18 mouse cellular contexts compared by ENCODE assay signal in genomic region chr11:61614401-61614800, GRCm38 (mm10). TPM values are rescaled to one million over a fixed set of nuclear protein-coding genes. Genes with fewer than 3 reads are reported as not detected.
DNase-seq lines count a peak whose midpoint lies in the region; TF ChIP-seq lines count a peak whose summit lies in the region.
"Had no signal": no experiment of that assay in that cellular context is flagged by ENCODE, and none has a peak within 500 bp of the region (broad histone marks: within the 10 kb centered on the region; RNA-seq: fewer than 3 reads in every experiment).

No protein-coding gene starts in this region.

- intact Hi-C loops in heart, adult 2 months (cut with DNase I), result no loop called here
- intact Hi-C loops in heart, postnatal 25 days (cut with DNase I), result no loop called here

- no peaks in the 10 kb centered on the region for H3K27me3 ChIP-seq in heart, adult 2 months (ENCODE audit: control insufficient read depth, insufficient read depth, low read length)
- H3K27me3 ChIP-seq: embryonic facial prominence, embryonic 15.5 days; heart, embryonic 15.5 days; intestine, embryonic 15.5 days had no signal

- H3K27ac ChIP-seq in heart, adult 2 months, result peak overlapping the region; percentile 73
- H3K27ac ChIP-seq: embryonic facial prominence, embryonic 15.5 days; forebrain, embryonic 10.5 days; heart, embryonic 15.5 days; hindbrain, embryonic 10.5 days; hindbrain, embryonic 14.5 days; intestine, embryonic 15.5 days had no signal

- peaks cover 4% of the 10 kb centered on the region; the same call in 1 of the 2 replicates for H3K36me3 ChIP-seq in heart, adult 2 months (ENCODE audit: control insufficient read depth, insufficient read depth, low read length)
- H3K36me3 ChIP-seq: embryonic facial prominence, embryonic 15.5 days; forebrain, embryonic 10.5 days; heart, embryonic 15.5 days; hindbrain, embryonic 10.5 days; intestine, embryonic 15.5 days had no signal

- TF ChIP-seq CTCF in heart, adult 2 months (IDR thresholded peaks at IDR 0.05), result no peak

- H3K9ac ChIP-seq in heart, adult 2 months (ENCODE audit: low read depth, low read length), result no peak overlapping the region
- H3K9ac ChIP-seq: embryonic facial prominence, embryonic 15.5 days; heart, embryonic 15.5 days; hindbrain, embryonic 14.5 days; intestine, embryonic 15.5 days had no signal

- TF ChIP-seq POLR2A in heart, adult 2 months (IDR thresholded peaks at IDR 0.05; ENCODE audit: insufficient read depth, low read depth, low read length), result 0 out of 2 replicates have a peak, but pooled peaks have one; percentile 8

- no peak overlapping the region for H3K4me3 ChIP-seq in heart, adult 2 months
- H3K4me3 ChIP-seq: embryonic facial prominence, embryonic 15.5 days; erythroblast, embryonic 14.5 days; forebrain, embryonic 10.5 days; heart, embryonic 15.5 days; hindbrain, embryonic 10.5 days; intestine, embryonic 15.5 days had no signal

- H3K4me1 ChIP-seq in heart, adult 2 months (ENCODE audit: control insufficient read depth, insufficient read depth, low read length), result peaks cover 32% of the 10 kb centered on the region

- no peak for DNase-seq in heart, adult 2 months
- no peak for DNase-seq in heart, postnatal 25 days (ENCODE audit: low spot score)
- peak; percentile 25 for DNase-seq in kidney, adult 9 months
- no peak for DNase-seq in kidney, adult 11 months
- DNase-seq in kidney, postnatal 36 days, result peak; percentile 14 to 43
- DNase-seq in kidney, postnatal 4 days, result no peak
- DNase-seq in embryo, embryonic 9.5 days (ENCODE audit: extremely low spot score), result no peak
- DNase-seq: adrenal gland, adult 2 months; adrenal gland, postnatal 25 days; cerebellum, adult 2 months; cerebellum, postnatal 10 days had no signal

- 0 out of 2 replicates have a peak, but pooled peaks have one; percentile 31 for TF ChIP-seq EP300 in heart, adult 2 months (IDR thresholded peaks at IDR 0.05; ENCODE audit: insufficient read depth, low read depth, low read length)

- H3K79me2 ChIP-seq in heart, adult 2 months (replicated peaks; ENCODE audit: control insufficient read depth, insufficient read depth, low read length), result no peaks in the 10 kb centered on the region

- WGBS in heart, adult 2 months, result 42% methylated on average over 5 of the region's 5 CpGs

RNA-seq across cellular contexts. Expression of gene Epn2, which starts 34.9 kb away (rescaled TPM):
- total RNA-seq in heart, adult 2 months (2021), result 10 to 100 TPM; 23.1 to 24.9 TPM
- polyA plus RNA-seq in heart, adult 2 months (2012; rRNA removed), result 20.4 and 29.2 TPM in 2 replicates
- total RNA-seq in heart, postnatal 25 days (2021), result 10 to 100 TPM; 23.7 to 27.0 TPM
- polyA plus RNA-seq: erythroblast, embryonic 14.5 days had no signal

RNA-seq across cellular contexts. Expression of gene Grap, which starts 38.7 kb away (rescaled TPM):
- 10 to 100 TPM; 10.6 to 11.3 TPM for total RNA-seq in heart, adult 2 months (2021)
- 10.5 and 11.7 TPM in 2 replicates for polyA plus RNA-seq in heart, adult 2 months (2012; rRNA removed)
- total RNA-seq in heart, postnatal 25 days (2021), result 10 to 100 TPM; 11.4 to 13.0 TPM

Comparison
In these comparisons a context has a peak if more than half of its experiments do, and no peak if none do; other contexts are left out.
1. DNase-seq: peak in kidney, adult 9 months (single experiment) and kidney, postnatal 36 days (2 of 2); none in heart, adult 2 months (0 of 2), heart, postnatal 25 days (single experiment), kidney, adult 11 months (single experiment), kidney, postnatal 4 days (0 of 2) and embryo, embryonic 9.5 days (single experiment).